ENCODE assay signal across 24 mouse cellular contexts in the genomic region with DNA sequence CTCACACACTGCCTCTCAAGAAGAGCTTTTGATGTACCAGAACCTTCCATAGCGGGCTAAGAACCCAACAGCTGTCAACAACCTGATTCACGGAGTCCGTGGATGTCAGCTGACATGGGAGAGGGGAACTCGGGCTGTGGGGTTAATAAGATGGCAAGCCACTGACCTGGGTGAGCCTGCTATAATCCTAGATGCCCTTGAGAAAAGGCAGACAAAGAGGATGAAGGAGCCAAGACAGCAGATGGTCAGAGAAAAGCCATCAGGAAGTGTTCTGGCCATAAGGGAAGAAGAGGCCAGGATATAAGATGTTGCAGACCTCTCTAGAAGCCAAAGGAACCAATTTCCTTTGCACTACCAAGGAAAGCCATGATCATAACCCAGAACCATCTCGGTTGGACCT. TPM values are rescaled to one million over a fixed set of nuclear protein-coding genes. Genes with fewer than 3 reads are reported as not detected.
"Had no signal": no experiment of that assay in that cellular context is flagged by ENCODE, and none has a peak within 500 bp of the region (broad histone marks: within the 10 kb centered on the region; RNA-seq: fewer than 3 reads in every experiment).

No protein-coding gene starts in this region.

- H3K4me3 ChIP-seq: midbrain, embryonic 10.5 days; midbrain, embryonic 12.5 days; midbrain, embryonic 15.5 days; myocyte; neural tube, embryonic 13.5 days; neural tube, embryonic 15.5 days; stomach, embryonic 15.5 days had no signal

- H3K4me2 ChIP-seq: lung, embryonic 14.5 days; midbrain, embryonic 12.5 days; midbrain, embryonic 15.5 days; neural tube, embryonic 13.5 days; neural tube, embryonic 15.5 days; stomach, embryonic 15.5 days had no signal

- H3K4me1 ChIP-seq: midbrain, embryonic 12.5 days; midbrain, embryonic 15.5 days; neural tube, embryonic 13.5 days; neural tube, embryonic 15.5 days; stomach, embryonic 15.5 days had no signal

- H3K9me3 ChIP-seq: midbrain, embryonic 10.5 days; midbrain, embryonic 12.5 days; midbrain, embryonic 15.5 days; neural tube, embryonic 13.5 days; neural tube, embryonic 15.5 days; stomach, embryonic 15.5 days had no signal

- DNase-seq: lung, adult 18-20 months; lung, embryonic 14.5 days; lung, postnatal 10 days; lung, postnatal 4 days; right cerebral cortex, postnatal 14 days; thymus, adult 18-20 months; thymus, postnatal 14 days; thymus, postnatal 36 days had no signal

- H3K9ac ChIP-seq: liver, embryonic 14.5 days; lung, embryonic 14.5 days; midbrain, embryonic 12.5 days; midbrain, embryonic 15.5 days; neural tube, embryonic 13.5 days; neural tube, embryonic 15.5 days; stomach, embryonic 15.5 days had no signal

- H3K27ac ChIP-seq: liver, embryonic 14.5 days; midbrain, embryonic 10.5 days; midbrain, embryonic 12.5 days; midbrain, embryonic 15.5 days; neural tube, embryonic 13.5 days; neural tube, embryonic 15.5 days; stomach, embryonic 15.5 days; stomach, postnatal 0 days had no signal

- H3K36me3 ChIP-seq: midbrain, embryonic 10.5 days; midbrain, embryonic 12.5 days; midbrain, embryonic 15.5 days; neural tube, embryonic 13.5 days; neural tube, embryonic 15.5 days; stomach, embryonic 15.5 days had no signal

- H3K27me3 ChIP-seq: midbrain, embryonic 15.5 days; neural tube, embryonic 13.5 days; neural tube, embryonic 15.5 days; stomach, embryonic 15.5 days had no signal

- ATAC-seq: midbrain, embryonic 15.5 days had no signal

RNA-seq across cellular contexts. Expression of a gene that starts 45.6 kb away (rescaled TPM):
- total RNA-seq: megakaryocyte-erythroid progenitor cell, adult 5-6 weeks had no signal
- polyA plus RNA-seq: liver, embryonic 16.5 days; myocyte had no signal

RNA-seq across cellular contexts. Expression of a gene that starts 56.0 kb away (rescaled TPM):
- total RNA-seq: megakaryocyte, adult 5-6 weeks; megakaryocyte-erythroid progenitor cell, adult 5-6 weeks had no signal
- polyA plus RNA-seq: liver, embryonic 14.5 days; liver, embryonic 16.5 days; lung, embryonic 14.5 days; lung, embryonic 16.5 days; midbrain, embryonic 10.5 days; myocyte; neural tube, embryonic 11.5 days; spleen, adult 2 months; stomach, embryonic 15.5 days; stomach, postnatal 0 days; thymus, postnatal 0 days had no signal
